Mouse (Mus musculus) heart, postnatal 0 days (tissue): Measurements from ENCODE around the gene Atg4a. TPM values are rescaled to one million over a fixed set of nuclear protein-coding genes. Genes with fewer than 3 reads are reported as not detected.

Source experiments
- ATAC-seq: fragments of 200-750 bp; cut with Nextera tagmentation; 2 replicates; pipeline ENCODE4 v1.8.0; 2017; ENCODE audit warnings: low read depth, moderate number of reproducible peaks, moderate library complexity; ENCODE audit not compliant: insufficient read depth
- DNase-seq: peaks from one replicate; pipeline ENCODE4 v3.0.0-alpha.2; 2016; ENCODE audit warnings: low spot score
- H3K27ac ChIP-seq: fragments of 300-500 bp; sonication (generic); 2 replicates; pipeline ENCODE4 v1.5.1; 2014; ENCODE audit warnings: low read depth, mild to moderate bottlenecking
- H3K27me3 ChIP-seq: fragments of 300-500 bp; sonication (generic); 2 replicates; pipeline ENCODE4 v1.6.1; 2014; ENCODE audit warnings: low read length, mixed read lengths; ENCODE audit not compliant: control insufficient read depth, insufficient read depth
- H3K36me3 ChIP-seq: fragments of 300-500 bp; sonication (generic); replicated peaks from 2 replicates; pipeline ENCODE4 v1.6.1; 2014; ENCODE audit warnings: low read length, mixed read lengths; ENCODE audit not compliant: control insufficient read depth, insufficient read depth
- H3K4me1 ChIP-seq: fragments of 300-500 bp; sonication (generic); 2 replicates; pipeline ENCODE4 v1.6.1; 2014; ENCODE audit warnings: antibody characterized with exemption; ENCODE audit not compliant: control insufficient read depth, insufficient read depth
- H3K4me2 ChIP-seq: fragments of 300-500 bp; sonication (generic); 2 replicates; pipeline ENCODE4 v1.6.1; 2014; ENCODE audit warnings: low read depth, mild to moderate bottlenecking, low read length, moderate library complexity
- H3K4me3 ChIP-seq: fragments of 300-500 bp; sonication (generic); 2 replicates; pipeline ENCODE4 v1.5.1; 2014; ENCODE audit warnings: low read depth, low read length
- H3K9ac ChIP-seq: fragments of 300-500 bp; sonication (generic); replicated peaks from 2 replicates; pipeline ENCODE4 v1.6.1; 2014; ENCODE audit warnings: low read depth, low read length, mixed read lengths
- H3K9me3 ChIP-seq: fragments of 300-500 bp; sonication (generic); replicated peaks from 2 replicates; pipeline ENCODE4 v1.6.1; 2016; ENCODE audit warnings: low read length; ENCODE audit not compliant: control insufficient read depth
- CTCF ChIP-seq: IDR thresholded peaks from 2 replicates; pipeline ENCODE4 v1.5.1; 2016; ENCODE audit warnings: antibody characterized with exemption, control low read depth, low read depth
- EP300 ChIP-seq: IDR thresholded peaks from 2 replicates; pipeline ENCODE4 v1.6.1; 2016; ENCODE audit warnings: antibody characterized with exemption, low read depth
- whole genome bisulfite sequencing: fragments of 180-500 bp; shearing (Covaris S2); extraction: QIAGEN DNeasy Blood & Tissue Kit; methylation state at CpG from one replicate; pipeline ENCODE4 v1.1.7; 2014; 5-methylcytosine and 5-hydroxymethylcytosine counted together
- polyA plus RNA-seq: library from polyadenylated mRNA; unstranded; fragments of >200 nt; fragmentation: Nextera tagmentation; extraction: Ambion mirVana; gene quantifications from 2 replicates; pipeline ENCODE4 v1.2.1, GENCODE M21; 2015
- total RNA-seq: library from RNA; depleted of rRNA; stranded (reverse); fragments of >200 nt; gene quantifications from 2 replicates; pipeline ENCODE4 v1.2.3, GENCODE M21; 2014; ENCODE audit warnings: low replicate concordance; rRNA removed

Gene Atg4a
- total and polyA plus RNA-seq, 2 experiments from 2014 or later, result 8.1 to 15.2 TPM

GRCm38 (mm10) chrX:141212802-141213201 is 256.1 kb downstream of the Atg4a start:
- no peak overlapping the region for H3K4me2 ChIP-seq
- no peak overlapping the region for H3K27ac ChIP-seq
- DNase-seq, result peak; percentile 6
- no peaks in the 10 kb centered on the region for H3K9me3 ChIP-seq
- no peaks in the 10 kb centered on the region for H3K36me3 ChIP-seq
- H3K4me1 ChIP-seq, result no peaks in the 10 kb centered on the region
- no peak overlapping the region for H3K9ac ChIP-seq
- H3K27me3 ChIP-seq, result no peaks in the 10 kb centered on the region
- TF ChIP-seq CTCF (peak; percentile 47), EP300 (no peak)
- ATAC-seq, result no peak
- WGBS, result 46% methylated on average over 5 of the region's 5 CpGs
- no peak overlapping the region for H3K4me3 ChIP-seq

Other genes starting within 250 kb of the Atg4a start
- not detected in 2 replicates for gene Tex13b, start 143.5 kb upstream of the Atg4a start, total RNA-seq
- gene Tex13b, start 143.5 kb upstream of the Atg4a start, polyA plus RNA-seq, result not detected in 2 replicates
- gene Vsig1, start 49.3 kb upstream of the Atg4a start, total RNA-seq, result not detected in 2 replicates
- not detected in 2 replicates for gene Vsig1, start 49.3 kb upstream of the Atg4a start, polyA plus RNA-seq
- 6.6 and 12.2 TPM in 2 replicates for gene Psmd10, start 179 bp upstream of the Atg4a start, total RNA-seq
- gene Psmd10, start 179 bp upstream of the Atg4a start, polyA plus RNA-seq, result 29.6 and 33.6 TPM in 2 replicates